In genomic region chr5:132329171-132329936, GRCm38 (mm10) we compare ENCODE assay signal across 11 mouse cellular contexts.
DNase-seq lines count a peak whose midpoint lies in the region; ATAC-seq lines count a peak whose summit lies in the region.
"Had no signal": no experiment of that assay in that cellular context is flagged by ENCODE, and none has a peak within 500 bp of the region (broad histone marks: within the 10 kb centered on the region; RNA-seq: fewer than 3 reads in every experiment).

No protein-coding gene starts in this region.

- H3K4me3 ChIP-seq in embryonic facial prominence, embryonic 14.5 days (ENCODE audit: low read depth, low read length): no peak overlapping the region
- no peak overlapping the region for H3K4me3 ChIP-seq in embryonic facial prominence, embryonic 10.5 days
- H3K4me3 ChIP-seq in kidney, embryonic 16.5 days (ENCODE audit: low read length): no peak overlapping the region
- no peak overlapping the region for H3K4me3 ChIP-seq in kidney, embryonic 14.5 days (ENCODE audit: low read length)
- H3K4me3 ChIP-seq: forebrain, embryonic 13.5 days; hindbrain, embryonic 12.5 days; limb, embryonic 12.5 days had no signal

- no peaks in the 10 kb centered on the region for H3K9me3 ChIP-seq in embryonic facial prominence, embryonic 14.5 days (ENCODE audit: control insufficient read depth, low read length)
- H3K9me3 ChIP-seq in embryonic facial prominence, embryonic 10.5 days: no peaks in the 10 kb centered on the region
- H3K9me3 ChIP-seq in kidney, embryonic 16.5 days (ENCODE audit: low read length): no peaks in the 10 kb centered on the region
- no peaks in the 10 kb centered on the region for H3K9me3 ChIP-seq in kidney, embryonic 14.5 days (ENCODE audit: control insufficient read depth, low read length)
- H3K9me3 ChIP-seq: forebrain, embryonic 13.5 days; hindbrain, embryonic 12.5 days; limb, embryonic 12.5 days had no signal

- H3K27ac ChIP-seq in embryonic facial prominence, embryonic 14.5 days (replicated peaks; ENCODE audit: low read depth, low read length): no peak overlapping the region
- no peak overlapping the region for H3K27ac ChIP-seq in embryonic facial prominence, embryonic 10.5 days (replicated peaks)
- H3K27ac ChIP-seq in kidney, embryonic 16.5 days (ENCODE audit: low read length): no peak overlapping the region
- no peak overlapping the region for H3K27ac ChIP-seq in kidney, embryonic 14.5 days (ENCODE audit: low read depth, low read length)
- H3K27ac ChIP-seq: forebrain, embryonic 13.5 days; hindbrain, embryonic 12.5 days; limb, embryonic 12.5 days had no signal

- no peaks in the 10 kb centered on the region for H3K36me3 ChIP-seq in embryonic facial prominence, embryonic 14.5 days (ENCODE audit: control insufficient read depth, insufficient read depth, low read length)
- H3K36me3 ChIP-seq in embryonic facial prominence, embryonic 10.5 days (replicated peaks): no peaks in the 10 kb centered on the region
- H3K36me3 ChIP-seq in kidney, embryonic 16.5 days (ENCODE audit: insufficient read depth, low read length): no peaks in the 10 kb centered on the region
- no peaks in the 10 kb centered on the region for H3K36me3 ChIP-seq in kidney, embryonic 14.5 days (ENCODE audit: control insufficient read depth, insufficient read depth, low read length)
- H3K36me3 ChIP-seq: hindbrain, embryonic 12.5 days; limb, embryonic 12.5 days had no signal

- no peak for ATAC-seq in embryonic facial prominence, embryonic 14.5 days (ENCODE audit: low read depth)
- peak; percentile 61; the same call in 1 of the 2 replicates for ATAC-seq in kidney, embryonic 16.5 days (ENCODE audit: low FRiP score, low TSS enrichment)
- ATAC-seq in kidney, embryonic 14.5 days (ENCODE audit: low FRiP score, low TSS enrichment): no peak
- ATAC-seq: forebrain, embryonic 13.5 days had no signal

- peak; percentile 61 for DNase-seq in embryonic facial prominence, embryonic 14.5 days (ENCODE audit: low spot score)
- DNase-seq in embryonic facial prominence, embryonic 10.5 days (ENCODE audit: low spot score): no peak
- peak; percentile 99 for DNase-seq in gonadal fat pad, adult 2 months (ENCODE audit: low read depth)
- DNase-seq in lung, postnatal 36 days: peak; percentile 77
- no peak for DNase-seq in left cerebral cortex, postnatal 25 days (ENCODE audit: low spot score in 2 of 2)
- DNase-seq in cerebellum, adult 11-12 months: no peak

- intact Hi-C loops in left cerebral cortex, postnatal 25 days (cut with DNase I): no loop called here

- peaks cover 25% of the 10 kb centered on the region for H3K4me1 ChIP-seq in embryonic facial prominence, embryonic 14.5 days (ENCODE audit: control insufficient read depth, insufficient read depth, low read length)
- peaks cover 70% of the 10 kb centered on the region for H3K4me1 ChIP-seq in embryonic facial prominence, embryonic 10.5 days
- H3K4me1 ChIP-seq in kidney, embryonic 16.5 days (ENCODE audit: insufficient read depth, low read length): peaks cover 32% of the 10 kb centered on the region
- 0 out of 2 replicates have a peak, but pooled peaks cover 22% of the 10 kb centered on the region for H3K4me1 ChIP-seq in kidney, embryonic 14.5 days (ENCODE audit: control insufficient read depth, insufficient read depth, low read length)

- H3K4me2 ChIP-seq in embryonic facial prominence, embryonic 14.5 days (ENCODE audit: low read depth, low read length): no peak overlapping the region
- no peak overlapping the region for H3K4me2 ChIP-seq in kidney, embryonic 16.5 days (replicated peaks; ENCODE audit: low read depth, low read length)
- no peak overlapping the region for H3K4me2 ChIP-seq in kidney, embryonic 14.5 days (replicated peaks; ENCODE audit: low read depth, low read length)
- H3K4me2 ChIP-seq: forebrain, embryonic 13.5 days; hindbrain, embryonic 12.5 days; limb, embryonic 12.5 days had no signal

- H3K9ac ChIP-seq in embryonic facial prominence, embryonic 14.5 days (ENCODE audit: low read depth, low read length): no peak overlapping the region
- H3K9ac ChIP-seq in kidney, embryonic 16.5 days (replicated peaks; ENCODE audit: low read length): no peak overlapping the region
- no peak overlapping the region for H3K9ac ChIP-seq in kidney, embryonic 14.5 days (ENCODE audit: low read depth, low read length)
- H3K9ac ChIP-seq: forebrain, embryonic 13.5 days; hindbrain, embryonic 12.5 days; limb, embryonic 12.5 days had no signal

- 60% methylated on average over 3 of the region's 3 CpGs for WGBS in embryonic facial prominence, embryonic 14.5 days
- 57% methylated on average over 3 of the region's 3 CpGs for WGBS in embryonic facial prominence, embryonic 10.5 days
- 57% methylated on average over 3 of the region's 3 CpGs for WGBS in kidney, embryonic 16.5 days
- 51% methylated on average over 3 of the region's 3 CpGs for WGBS in kidney, embryonic 14.5 days

- H3K27me3 ChIP-seq in embryonic facial prominence, embryonic 14.5 days (replicated peaks; ENCODE audit: control insufficient read depth, insufficient read depth, low read length): no peaks in the 10 kb centered on the region
- H3K27me3 ChIP-seq in embryonic facial prominence, embryonic 10.5 days (replicated peaks; ENCODE audit: low read depth, poor library complexity, severe bottlenecking): no peaks in the 10 kb centered on the region
- no peaks in the 10 kb centered on the region for H3K27me3 ChIP-seq in kidney, embryonic 16.5 days (ENCODE audit: insufficient read depth, low read length)
- no peaks in the 10 kb centered on the region for H3K27me3 ChIP-seq in kidney, embryonic 14.5 days (ENCODE audit: control insufficient read depth, insufficient read depth, low read length)
- H3K27me3 ChIP-seq: forebrain, embryonic 13.5 days; hindbrain, embryonic 12.5 days; limb, embryonic 12.5 days had no signal

Comparison
In these comparisons a context has a peak if more than half of its experiments do, and no peak if none do; other contexts are left out.
1. DNase-seq: peak in embryonic facial prominence, embryonic 14.5 days (single experiment), gonadal fat pad, adult 2 months (single experiment) and lung, postnatal 36 days (single experiment); none in embryonic facial prominence, embryonic 10.5 days (single experiment), left cerebral cortex, postnatal 25 days (0 of 2) and cerebellum, adult 11-12 months (single experiment).